Comparison of ENCODE assay signal across 7 mouse cellular contexts in the genomic region with DNA sequence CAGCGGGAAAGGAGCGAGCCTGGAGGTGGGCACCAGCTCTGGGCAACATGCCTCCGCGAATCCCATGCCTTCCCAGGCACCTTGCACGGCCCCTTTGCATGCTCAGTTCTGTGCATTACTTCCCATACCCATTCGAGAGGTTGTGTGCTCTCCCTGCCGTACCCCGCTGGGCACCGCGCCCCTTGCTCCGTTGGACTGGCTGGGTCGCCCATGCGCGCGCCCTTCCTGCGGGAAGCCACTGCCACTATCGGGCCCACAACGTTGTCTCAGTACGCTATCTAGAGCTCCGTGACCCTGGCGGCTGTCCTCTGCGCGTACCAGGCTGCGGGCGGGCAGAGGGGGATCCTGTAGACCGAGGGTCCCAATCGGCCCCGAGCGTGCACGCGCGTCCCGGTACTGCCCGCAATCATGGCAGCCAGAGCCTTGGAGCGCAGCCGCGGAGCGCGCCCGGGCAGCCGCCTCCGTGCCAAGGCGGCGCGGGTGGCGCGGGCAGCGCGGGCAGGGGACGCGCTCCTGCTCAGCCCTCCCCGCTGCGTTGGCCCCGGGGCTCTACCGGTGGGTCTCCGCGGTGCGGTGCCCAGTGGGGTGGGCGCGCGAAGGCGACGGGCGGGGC.
DNase-seq lines count a peak whose midpoint lies in the region; ATAC-seq and TF ChIP-seq lines count a peak whose summit lies in the region.

No protein-coding gene starts in this region.

- peak overlapping the region; percentile 100 for H3K27ac ChIP-seq in brown adipose tissue, adult 24 weeks (replicated peaks; ENCODE audit: low read depth, low read length)
- H3K27ac ChIP-seq in forebrain, postnatal 0 days (ENCODE audit: low read depth, low read length) = peak overlapping the region; percentile 100
- peak overlapping the region; percentile 73; the same call in 1 of the 2 replicates for H3K27ac ChIP-seq in hindbrain, embryonic 10.5 days

- H3K9me3 ChIP-seq in forebrain, postnatal 0 days (ENCODE audit: low read length) = no peaks in the 10 kb centered on the region
- no peaks in the 10 kb centered on the region for H3K9me3 ChIP-seq in hindbrain, embryonic 10.5 days

- no peak for TF ChIP-seq CTCF in forebrain, postnatal 0 days (IDR thresholded peaks at IDR 0.05; ENCODE audit: low read depth)

- H3K27me3 ChIP-seq in forebrain, postnatal 0 days (ENCODE audit: insufficient read depth, low read length) = no peaks in the 10 kb centered on the region
- peaks cover 99% of the 10 kb centered on the region for H3K27me3 ChIP-seq in hindbrain, embryonic 10.5 days (ENCODE audit: insufficient read depth, poor library complexity, severe bottlenecking)

- H3K36me3 ChIP-seq in forebrain, postnatal 0 days (ENCODE audit: insufficient read depth) = no peaks in the 10 kb centered on the region
- no peaks in the 10 kb centered on the region for H3K36me3 ChIP-seq in hindbrain, embryonic 10.5 days

- peak overlapping the region; percentile 92 for H3K4me3 ChIP-seq in brown adipose tissue, adult 24 weeks (ENCODE audit: insufficient read depth, low read depth, low read length)
- H3K4me3 ChIP-seq in forebrain, postnatal 0 days (ENCODE audit: low read depth, low read length) = peak overlapping the region; percentile 99
- H3K4me3 ChIP-seq in hindbrain, embryonic 10.5 days = peak overlapping the region; percentile 59

- peak; percentile 64 for ATAC-seq in forebrain, postnatal 0 days

- peaks cover 11% of the 10 kb centered on the region for H3K4me1 ChIP-seq in brown adipose tissue, adult 24 weeks (ENCODE audit: control insufficient read depth, insufficient read depth, insufficient read length, low read length)
- H3K4me1 ChIP-seq in forebrain, postnatal 0 days (ENCODE audit: insufficient read depth) = peaks cover 16% of the 10 kb centered on the region
- peaks cover 23% of the 10 kb centered on the region for H3K4me1 ChIP-seq in hindbrain, embryonic 10.5 days (replicated peaks)

- 2% methylated on average over 58 of the region's 64 CpGs for WGBS in forebrain, postnatal 0 days
- 2% methylated on average over 64 of the region's 64 CpGs for WGBS in hindbrain, embryonic 10.5 days

- H3K9ac ChIP-seq in forebrain, postnatal 0 days = peak overlapping the region; percentile 98

- peak overlapping the region; percentile 91 for H3K4me2 ChIP-seq in forebrain, postnatal 0 days (ENCODE audit: low read depth)

- peak; percentile 85 for DNase-seq in Muller cell, postnatal 12 days (ENCODE audit: inconsistent ontology term)
- peak; percentile 89 for DNase-seq in forebrain, postnatal 0 days
- DNase-seq in hindbrain, embryonic 10.5 days (ENCODE audit: low spot score) = peak; percentile 42
- peak; percentile 83 for DNase-seq in layer of hippocampus, postnatal 36 days
- peak; percentile 59 for DNase-seq in lung, postnatal 36 days
- peak; percentile 73 for DNase-seq in right cerebral cortex, postnatal 14 days

Comparison
In these comparisons a context has a peak if more than half of its experiments do, and no peak if none do; other contexts are left out.
1. Peak in every context shown above with its lines: DNase-seq, ATAC-seq, H3K4me3 ChIP-seq and H3K27ac ChIP-seq.